Mouse (Mus musculus) ovary, postnatal 14 days (tissue): ENCODE data around the gene Vmn1r33.
"Not testable (repeated sequence)": the region's sequence is repeated elsewhere in the genome, so short reads cannot be mapped to it uniquely, and the experiment has no call there.

Source experiments
- DNase-seq: peaks from one replicate; pipeline ENCODE4 v3.0.0; 2022; ENCODE audit warnings: low spot score

Vmn1r33 gene

DNA sequence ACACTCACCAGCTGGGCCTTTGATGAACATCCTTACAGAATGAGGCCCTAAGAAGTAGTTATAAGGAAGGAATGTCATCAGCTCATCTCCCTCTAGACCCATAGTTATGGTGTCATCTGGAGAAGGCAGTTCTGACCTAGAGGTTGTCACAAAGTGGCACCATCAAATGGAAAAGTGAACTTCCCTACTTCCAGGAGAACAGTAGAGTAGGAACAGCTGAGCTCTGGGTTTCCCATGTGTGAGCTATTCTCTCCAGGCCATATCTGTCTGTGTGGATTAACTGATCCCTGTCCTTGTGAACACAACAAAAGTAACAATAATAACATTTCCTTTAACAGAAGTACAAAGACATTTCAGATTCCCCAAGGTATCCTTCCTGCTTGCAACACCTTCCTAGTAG, at the start of gene Vmn1r33:
Gene Vmn1r33 (minus strand): TSS at position 101 of the 400 bp plus-strand sequence.
- DNase-seq, result not testable (repeated sequence)

DNA sequence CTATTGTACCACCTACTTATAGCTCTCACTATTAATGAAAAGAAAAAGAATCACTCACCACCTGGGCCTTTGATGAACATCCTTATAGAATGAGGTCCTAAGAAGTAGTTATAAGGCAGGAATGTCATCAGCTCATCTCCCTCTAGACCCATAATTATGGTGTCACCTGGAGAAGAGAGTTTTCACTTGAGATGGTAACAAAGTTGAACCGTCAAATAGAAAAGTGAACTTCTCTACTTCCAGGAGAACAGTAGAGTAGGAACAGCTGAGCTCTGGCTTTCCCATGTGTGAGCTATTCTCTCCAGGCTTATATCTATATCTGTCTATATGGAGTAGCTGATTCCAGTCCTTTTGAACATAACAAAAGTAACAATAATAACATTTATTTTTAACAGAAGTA, 25.7 kb upstream of the Vmn1r33 start, which contains the start of gene Vmn1r34:
Gene Vmn1r34 (minus strand): TSS at position 101 of the 400 bp plus-strand sequence.
- DNase-seq, result no peak

DNA sequence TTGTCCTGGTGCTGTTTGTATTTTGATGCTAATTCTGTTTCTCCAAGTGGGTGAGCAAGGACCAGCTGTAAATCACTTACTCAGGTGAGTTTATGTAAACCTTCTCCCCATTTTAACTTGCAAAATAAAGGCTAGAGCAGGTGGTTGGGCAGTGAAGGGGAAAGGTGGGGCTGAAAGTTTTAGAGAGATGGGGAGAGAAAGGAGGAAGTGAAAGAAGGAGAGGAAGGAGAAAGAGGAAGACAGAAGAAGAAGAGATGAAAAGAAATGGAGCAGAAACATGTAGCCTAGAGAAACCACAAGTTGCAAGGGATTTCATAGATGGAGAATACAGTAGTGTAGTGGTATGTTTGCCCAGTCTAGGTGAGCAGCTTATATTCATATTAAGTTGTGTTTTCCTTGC, 22.3 kb downstream of the Vmn1r33 start:
- DNase-seq, result no peak
